Mouse (Mus musculus) stomach, embryonic 14.5 days (tissue): ENCODE results near the gene Hist1h4d. TPM values are rescaled to one million over a fixed set of nuclear protein-coding genes. Genes with fewer than 3 reads are reported as not detected.
"Not testable (repeated sequence)": the region's sequence is repeated elsewhere in the genome, so short reads cannot be mapped to it uniquely, and the experiment has no call there.

ENCODE experiments used
- ATAC-seq: fragments of 200-750 bp; cut with Nextera tagmentation; 2 replicates; pipeline ENCODE4 v1.8.0; 2017; ENCODE audit warnings: low read depth, moderate TSS enrichment; ENCODE audit not compliant: insufficient number of reproducible peaks, insufficient read depth, low FRiP score
- H3K27ac ChIP-seq: fragments of 300-500 bp; sonication (generic); 2 replicates; pipeline ENCODE4 v1.5.1; 2014; ENCODE audit warnings: mild to moderate bottlenecking, low read length, moderate library complexity, mixed read lengths
- H3K27me3 ChIP-seq: fragments of 300-500 bp; sonication (generic); 2 replicates; pipeline ENCODE4 v1.6.1; 2014; ENCODE audit warnings: low read length, control low read depth, mixed read lengths; ENCODE audit not compliant: control insufficient read depth, insufficient read depth
- H3K36me3 ChIP-seq: fragments of 300-500 bp; sonication (generic); 2 replicates; pipeline ENCODE4 v1.6.1; 2014; ENCODE audit warnings: mild to moderate bottlenecking, control low read depth, low read length, moderate library complexity, mixed read lengths; ENCODE audit not compliant: control insufficient read depth, insufficient read depth
- H3K4me1 ChIP-seq: fragments of 300-500 bp; sonication (generic); 2 replicates; pipeline ENCODE4 v1.6.1; 2014; ENCODE audit warnings: low read length, control low read depth, mixed read lengths; ENCODE audit not compliant: control insufficient read depth, insufficient read depth
- H3K4me2 ChIP-seq: fragments of 300-500 bp; sonication (generic); replicated peaks from 2 replicates; pipeline ENCODE4 v1.6.1; 2014; ENCODE audit warnings: low read depth, low read length, control low read depth
- H3K4me3 ChIP-seq: fragments of 300-500 bp; sonication (generic); 2 replicates; pipeline ENCODE4 v1.5.1; 2014; ENCODE audit warnings: low read depth, low read length, control low read depth
- H3K9ac ChIP-seq: fragments of 300-500 bp; sonication (generic); replicated peaks from 2 replicates; pipeline ENCODE4 v1.6.1; 2014; ENCODE audit warnings: low read depth, mild to moderate bottlenecking, control low read depth, low read length, moderate library complexity, mixed read lengths
- H3K9me3 ChIP-seq: fragments of 300-500 bp; sonication (generic); 2 replicates; pipeline ENCODE4 v1.6.1; 2016; ENCODE audit warnings: low read depth, low read length, control low read depth; ENCODE audit not compliant: control insufficient read depth
- WGBS: fragments of 180-500 bp; shearing (Covaris S2); extraction: QIAGEN DNeasy Blood & Tissue Kit; methylation state at CpG from one replicate; pipeline ENCODE4 v1.1.7; 2014; 5-methylcytosine and 5-hydroxymethylcytosine counted together
- polyA plus RNA-seq: library from polyadenylated mRNA; unstranded; fragments of >200 nt; fragmentation: Nextera tagmentation; extraction: Ambion mirVana; gene quantifications from 2 replicates; pipeline ENCODE4 v1.2.1, GENCODE M21; 2014

The Hist1h4d gene
- polyA plus RNA-seq, 1 experiment from 2014 or later: 119 TPM

DNA sequence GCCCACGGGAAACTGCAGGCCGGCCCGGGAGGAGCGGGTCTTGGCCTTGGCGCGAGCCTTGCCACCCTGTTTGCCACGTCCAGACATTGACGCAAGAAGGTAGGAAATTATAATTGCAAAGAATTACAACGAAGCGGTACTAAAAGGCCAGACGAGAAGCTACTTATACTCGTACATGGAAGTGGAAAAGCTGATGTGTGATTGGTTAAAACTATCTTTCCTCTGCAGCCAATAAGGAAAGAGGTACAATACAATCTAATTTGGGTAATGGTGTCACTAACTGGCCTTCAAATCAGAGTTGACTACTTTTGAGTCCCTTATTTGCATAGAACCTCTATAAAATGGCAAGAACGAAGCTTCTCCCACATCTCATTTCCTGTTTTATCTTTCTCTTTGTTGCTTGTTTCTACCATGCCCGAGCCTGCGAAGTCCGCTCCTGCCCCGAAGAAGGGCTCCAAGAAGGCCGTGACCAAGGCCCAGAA lies 10.3 kb upstream of the Hist1h4d start, which contains the start of the genes Hist1h2ae and Hist1h2bg:
Hist1h2ae (minus strand) TSS at position 199 of the 482 bp plus-strand sequence.
Hist1h2bg (plus strand) TSS at position 375 of the 482 bp plus-strand sequence.
- no peaks in the 10 kb centered on the region for H3K4me1 ChIP-seq
- H3K27me3 ChIP-seq: no peaks in the 10 kb centered on the region
- peak within 1 kb of the TSS; percentile 27 for H3K4me3 ChIP-seq
- H3K27ac ChIP-seq: peak within 1 kb of the TSS; percentile 94
- H3K4me2 ChIP-seq: peak within 1 kb of the TSS; percentile 50
- peak; percentile 88 for ATAC-seq
- no peaks in the 10 kb centered on the region for H3K9me3 ChIP-seq
- under 1% methylated on average over 18 of the region's 18 CpGs for WGBS
- no peaks in the 10 kb centered on the region for H3K36me3 ChIP-seq
- H3K9ac ChIP-seq: peak within 1 kb of the TSS; percentile 22

DNA sequence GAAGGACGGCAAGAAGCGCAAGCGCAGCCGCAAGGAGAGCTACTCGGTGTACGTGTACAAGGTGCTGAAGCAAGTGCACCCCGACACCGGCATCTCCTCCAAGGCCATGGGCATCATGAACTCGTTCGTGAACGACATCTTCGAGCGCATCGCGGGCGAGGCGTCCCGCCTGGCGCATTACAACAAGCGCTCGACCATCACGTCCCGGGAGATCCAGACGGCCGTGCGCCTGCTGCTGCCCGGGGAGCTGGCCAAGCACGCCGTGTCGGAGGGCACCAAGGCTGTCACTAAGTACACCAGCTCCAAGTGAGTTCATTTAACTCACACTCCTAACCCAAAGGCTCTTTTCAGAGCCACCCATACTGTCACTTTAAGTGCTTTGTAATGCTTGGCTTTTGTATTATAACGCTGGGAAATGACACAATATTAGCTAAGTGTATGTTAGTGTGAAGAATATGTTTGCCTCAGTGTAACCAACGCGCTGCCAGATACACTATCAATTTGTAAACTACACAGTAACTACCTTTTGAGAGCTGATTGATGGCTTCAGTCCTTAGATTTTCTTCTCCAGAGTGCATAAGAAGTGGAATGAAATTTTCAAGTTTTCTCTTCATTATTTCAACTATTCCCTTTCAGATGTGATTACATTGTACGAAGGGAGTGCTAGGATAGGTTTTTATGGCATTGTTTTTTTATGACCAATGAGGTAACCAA lies 9.7 kb upstream of the Hist1h4d start:
- H3K9me3 ChIP-seq, H3K4me1 ChIP-seq, H3K36me3 ChIP-seq, ATAC-seq, H3K27me3 ChIP-seq: not testable (repeated sequence)
- H3K4me3 ChIP-seq: peak overlapping the region; percentile 27
- peak overlapping the region; percentile 22 for H3K9ac ChIP-seq
- 0% methylated on average over 9 of the region's 34 CpGs for WGBS
- H3K27ac ChIP-seq: peak overlapping the region; percentile 94
- H3K4me2 ChIP-seq: peak overlapping the region; percentile 41

DNA sequence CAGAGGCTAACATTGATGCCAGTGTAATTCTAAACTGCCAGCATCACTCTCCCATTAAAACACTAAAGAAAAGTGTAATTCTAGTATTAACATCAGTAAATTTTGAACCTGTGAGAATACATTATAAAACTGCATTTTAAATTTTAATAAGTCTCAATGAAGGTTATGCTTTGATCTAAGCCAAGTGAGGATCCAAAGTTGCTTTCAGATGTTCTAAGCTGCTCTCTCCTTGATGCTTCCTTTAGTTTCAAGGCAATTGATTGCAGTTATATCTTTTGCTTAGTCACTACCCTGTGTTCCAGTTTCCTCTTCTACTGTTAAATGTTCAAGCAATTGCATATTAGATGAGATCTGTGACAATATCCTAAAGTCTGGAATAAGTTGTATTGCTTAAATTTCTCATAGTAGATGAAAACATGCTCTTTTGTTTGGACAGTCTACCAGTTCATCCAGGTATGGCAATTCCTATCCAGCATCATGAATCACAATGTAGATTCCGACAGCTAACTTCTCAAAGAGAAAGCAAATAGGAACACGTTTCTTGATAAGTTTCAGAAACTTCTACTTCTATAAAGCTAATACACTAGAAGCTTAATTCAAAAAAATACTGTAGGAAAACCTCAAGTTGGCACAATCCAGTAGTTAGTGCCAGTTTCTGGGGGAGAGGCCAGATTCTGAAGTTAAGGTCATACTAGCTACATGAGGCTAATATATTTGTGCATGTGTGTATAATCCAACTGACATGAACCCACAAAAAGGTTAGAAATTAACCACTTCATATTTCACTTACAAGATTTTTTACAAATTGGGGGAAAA lies 9.0 kb upstream of the Hist1h4d start:
- H3K4me1 ChIP-seq: peaks cover 7% of the 10 kb centered on the region; the same call in 1 of the 2 replicates
- H3K27me3 ChIP-seq: no peaks in the 10 kb centered on the region
- H3K4me3 ChIP-seq: peak overlapping the region; percentile 27
- no peaks in the 10 kb centered on the region for H3K9me3 ChIP-seq
- no peaks in the 10 kb centered on the region for H3K36me3 ChIP-seq
- no peak for ATAC-seq
- peak overlapping the region; percentile 41 for H3K4me2 ChIP-seq
- peak overlapping the region; percentile 94 for H3K27ac ChIP-seq
- WGBS: 23% methylated on average over 2 of the region's 2 CpGs
- peak overlapping the region; percentile 22 for H3K9ac ChIP-seq

DNA sequence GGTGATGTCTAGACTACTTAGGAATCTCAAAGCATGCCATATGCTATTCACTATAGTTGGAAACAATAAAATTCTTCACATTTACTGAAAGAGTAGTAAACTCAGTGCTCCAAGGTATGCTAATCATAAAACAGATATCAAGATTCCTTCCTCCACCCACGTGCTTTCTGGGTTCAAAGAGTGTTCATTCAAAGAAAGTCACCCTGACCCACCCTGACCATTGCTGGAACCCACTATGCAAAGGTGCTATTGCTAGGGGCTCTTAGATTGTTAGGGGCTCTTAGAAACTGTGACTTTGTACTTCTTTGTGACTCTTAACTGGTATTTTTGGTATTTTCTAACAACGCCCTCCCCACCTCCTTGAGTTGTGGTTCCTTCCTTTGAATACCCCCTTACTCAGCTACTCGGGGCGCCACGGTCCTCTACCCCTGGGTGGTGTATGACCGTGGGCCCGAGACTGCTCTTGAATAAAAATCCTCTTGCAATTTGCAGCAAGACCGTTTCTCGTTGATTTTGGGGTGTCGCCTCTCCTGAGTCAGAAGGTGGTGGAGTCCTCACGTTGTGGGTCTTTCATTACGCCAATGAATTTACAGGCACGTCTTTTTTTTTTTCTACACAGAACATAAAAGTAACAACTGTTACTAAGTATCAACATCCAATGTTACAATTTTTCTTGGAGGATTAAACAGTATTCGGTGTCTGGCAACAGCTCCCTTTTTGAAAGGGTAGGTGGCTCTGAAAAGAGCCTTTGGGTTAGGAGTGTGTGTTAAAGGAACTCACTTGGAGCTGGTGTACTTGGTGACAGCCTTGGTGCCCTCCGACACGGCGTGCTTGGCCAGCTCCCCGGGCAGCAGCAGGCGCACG lies 8.1 kb upstream of the Hist1h4d start:
- H3K4me1 ChIP-seq, H3K9me3 ChIP-seq, ATAC-seq, H3K27me3 ChIP-seq, H3K36me3 ChIP-seq: not testable (repeated sequence)
- WGBS: 6% methylated on average over 18 of the region's 20 CpGs
- Histone ChIP-seq H3K9ac (peak overlapping the region; percentile 22), H3K27ac (peak overlapping the region; percentile 94), H3K4me2 (peak overlapping the region; percentile 41), H3K4me3 (peak overlapping the region; percentile 27)

DNA sequence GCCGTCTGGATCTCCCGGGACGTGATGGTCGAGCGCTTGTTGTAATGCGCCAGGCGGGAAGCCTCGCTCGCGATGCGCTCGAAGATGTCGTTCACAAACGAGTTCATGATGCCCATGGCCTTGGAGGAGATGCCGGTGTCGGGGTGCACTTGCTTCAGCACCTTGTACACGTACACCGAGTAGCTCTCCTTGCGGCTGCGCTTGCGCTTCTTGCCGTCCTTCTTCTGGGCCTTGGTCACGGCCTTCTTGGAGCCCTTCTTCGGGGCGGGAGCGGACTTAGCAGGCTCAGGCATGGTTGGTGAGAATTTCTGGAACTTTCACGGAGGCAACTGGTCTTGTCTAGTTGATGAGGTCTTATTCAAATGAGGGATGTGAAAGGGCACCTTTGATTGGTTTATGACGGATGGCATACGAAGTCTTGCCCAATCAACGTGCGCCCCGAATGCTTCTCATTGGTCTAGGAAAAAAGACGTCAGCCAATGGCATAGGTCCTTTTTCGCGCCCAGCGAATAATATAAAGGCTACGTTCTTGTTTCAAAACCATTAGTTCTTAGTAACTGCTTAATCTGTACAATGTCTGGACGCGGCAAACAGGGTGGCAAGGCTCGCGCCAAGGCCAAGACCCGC lies 7.4 kb upstream of the Hist1h4d start, which contains the start of the genes Hist1h2bf and Hist1h2ad:
Hist1h2bf (minus strand) TSS at position 299 of the 627 bp plus-strand sequence.
Hist1h2ad (plus strand) TSS at position 484 of the 627 bp plus-strand sequence.
- H3K4me1 ChIP-seq, H3K27me3 ChIP-seq, H3K9me3 ChIP-seq, H3K36me3 ChIP-seq: not testable (repeated sequence)
- ATAC-seq: peak; percentile 92
- Histone ChIP-seq H3K27ac (peak within 1 kb of the TSS; percentile 94), H3K9ac (peak within 1 kb of the TSS; percentile 42), H3K4me3 (peak within 1 kb of the TSS; percentile 42), H3K4me2 (peak within 1 kb of the TSS; percentile 60)
- WGBS: under 1% methylated on average over 33 of the region's 42 CpGs

DNA sequence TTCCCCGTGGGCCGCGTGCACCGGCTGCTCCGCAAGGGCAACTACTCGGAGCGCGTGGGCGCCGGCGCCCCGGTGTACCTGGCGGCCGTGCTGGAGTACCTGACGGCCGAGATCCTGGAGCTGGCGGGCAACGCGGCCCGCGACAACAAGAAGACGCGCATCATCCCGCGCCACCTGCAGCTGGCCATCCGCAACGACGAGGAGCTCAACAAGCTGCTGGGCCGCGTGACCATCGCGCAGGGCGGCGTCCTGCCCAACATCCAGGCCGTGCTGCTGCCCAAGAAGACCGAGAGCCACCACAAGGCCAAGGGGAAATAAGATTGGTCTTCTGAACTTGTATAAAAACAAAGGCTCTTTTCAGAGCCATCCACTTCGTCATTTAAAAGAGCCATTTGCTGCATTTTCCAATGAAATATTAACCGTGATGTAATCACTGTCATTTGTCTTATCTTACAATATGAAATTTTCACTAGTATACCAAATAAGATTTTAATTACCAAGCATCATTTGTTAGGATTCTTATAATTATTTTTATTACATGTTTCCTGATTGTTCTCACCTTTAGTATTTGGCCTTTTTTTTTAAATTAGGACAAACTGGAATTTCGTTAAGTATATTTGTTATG lies 6.7 kb upstream of the Hist1h4d start:
- H3K4me1 ChIP-seq, H3K27me3 ChIP-seq, H3K9me3 ChIP-seq, ATAC-seq, H3K36me3 ChIP-seq: not testable (repeated sequence)
- Histone ChIP-seq H3K4me3 (peak overlapping the region; percentile 42), H3K4me2 (peak overlapping the region; percentile 60), H3K27ac (peak overlapping the region; percentile 94), H3K9ac (peak overlapping the region; percentile 42; the same call in 1 of the 2 replicates)
- 0% methylated on average over 5 of the region's 39 CpGs for WGBS

DNA sequence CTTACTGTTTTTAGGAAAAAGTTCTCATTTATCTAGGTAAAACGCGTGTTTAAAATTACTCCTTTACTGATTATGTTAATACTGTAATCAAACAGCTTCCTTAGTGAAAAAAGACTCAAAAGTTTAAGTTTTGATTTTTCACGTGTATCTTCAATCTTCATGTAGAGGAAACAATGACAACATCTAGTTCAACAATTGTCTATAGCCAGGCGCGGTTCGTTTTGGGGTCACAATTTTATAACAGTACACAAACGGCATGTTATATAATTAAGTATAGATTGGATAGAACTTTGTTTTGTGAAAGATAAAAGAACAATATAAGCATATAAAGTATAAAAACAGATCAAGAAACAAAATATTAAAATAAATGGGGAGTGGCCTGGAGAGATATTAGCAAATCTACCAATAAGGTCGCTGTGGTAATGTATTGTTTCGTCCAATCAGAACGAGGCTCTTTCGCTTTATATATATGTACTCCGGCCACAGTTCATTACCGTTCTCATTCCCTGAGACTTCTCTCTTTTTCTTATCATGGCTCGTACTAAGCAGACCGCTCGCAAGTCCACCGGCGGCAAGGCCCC lies 6.0 kb upstream of the Hist1h4d start, which contains the start of gene Hist1h3d:
Hist1h3d (plus strand) TSS at position 493 of the 581 bp plus-strand sequence.
- Histone ChIP-seq H3K4me1 (peaks cover 7% of the 10 kb centered on the region; the same call in 1 of the 2 replicates), H3K4me3 (peak within 1 kb of the TSS; percentile 42), H3K9me3 (no peaks in the 10 kb centered on the region), H3K27me3 (no peaks in the 10 kb centered on the region), H3K36me3 (no peaks in the 10 kb centered on the region), H3K27ac (peak within 1 kb of the TSS; percentile 89), H3K4me2 (peak within 1 kb of the TSS; percentile 60), H3K9ac (peak within 1 kb of the TSS; percentile 69)
- peak; percentile 66 for ATAC-seq
- under 1% methylated on average over 18 of the region's 18 CpGs for WGBS
